Mouse (Mus musculus): ENCODE results near the gene Klf2.

Gene Klf2

GRCm38 (mm10) chr8:72333429-72334143 lies 14.8 kb downstream of the Klf2 start:
- no peak for DNase-seq (ENCODE audit: extremely low spot score)

DNA sequence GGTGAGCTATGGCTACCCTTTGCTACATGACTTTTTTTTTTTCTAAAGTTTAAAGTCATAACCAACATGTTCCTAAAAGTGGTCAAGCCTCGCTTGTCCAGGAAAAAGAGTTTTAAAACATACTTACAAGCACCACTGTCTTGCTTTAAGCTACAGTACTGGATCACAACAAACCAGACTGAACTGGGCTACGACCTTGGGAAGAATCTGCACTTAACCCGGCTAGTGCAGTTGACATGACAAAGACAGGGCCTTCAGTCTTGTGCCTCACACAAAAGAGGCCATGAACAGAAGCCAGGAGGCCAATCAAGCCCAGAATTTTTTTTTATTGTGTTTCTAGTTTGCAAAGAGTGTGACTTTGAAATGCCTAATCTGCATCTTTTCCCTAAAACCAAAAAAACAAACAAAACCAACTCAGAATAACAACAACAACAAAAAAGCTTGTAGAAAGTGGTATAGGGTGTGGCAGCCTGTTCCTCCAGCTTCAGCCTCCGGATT lies 15.4 kb downstream of the Klf2 start:
- DNase-seq (ENCODE audit: extremely low spot score) = no peak

- DNase-seq (ENCODE audit: extremely low spot score) = no peak
These were observed 17.4 kb downstream of the Klf2 start for GRCm38 (mm10) chr8:72336273-72336672.

DNA sequence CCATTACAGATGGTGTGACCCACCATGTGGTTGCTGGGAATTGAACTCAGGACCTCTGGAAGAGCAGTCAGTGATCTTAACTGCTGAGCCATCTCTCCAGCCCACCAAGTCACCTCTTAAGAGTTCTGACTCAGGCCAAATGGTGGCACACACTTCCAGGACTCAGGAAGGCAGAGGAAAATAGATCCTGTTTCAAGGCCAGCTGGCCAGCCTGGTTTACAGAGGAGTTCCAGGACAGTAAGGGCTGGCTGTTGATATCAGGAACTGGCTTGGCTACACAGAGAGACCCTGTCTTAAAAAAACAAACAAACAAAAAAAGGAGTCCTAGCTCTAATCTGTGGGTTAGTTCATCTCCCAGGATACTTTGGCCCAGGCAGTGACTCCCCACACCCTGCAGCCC lies 18.2 kb downstream of the Klf2 start:
- DNase-seq (ENCODE audit: extremely low spot score) = no peak

GRCm38 (mm10) chr8:72342556-72343300 lies 23.9 kb downstream of the Klf2 start:
- DNase-seq (ENCODE audit: extremely low spot score) = no peak

DNA sequence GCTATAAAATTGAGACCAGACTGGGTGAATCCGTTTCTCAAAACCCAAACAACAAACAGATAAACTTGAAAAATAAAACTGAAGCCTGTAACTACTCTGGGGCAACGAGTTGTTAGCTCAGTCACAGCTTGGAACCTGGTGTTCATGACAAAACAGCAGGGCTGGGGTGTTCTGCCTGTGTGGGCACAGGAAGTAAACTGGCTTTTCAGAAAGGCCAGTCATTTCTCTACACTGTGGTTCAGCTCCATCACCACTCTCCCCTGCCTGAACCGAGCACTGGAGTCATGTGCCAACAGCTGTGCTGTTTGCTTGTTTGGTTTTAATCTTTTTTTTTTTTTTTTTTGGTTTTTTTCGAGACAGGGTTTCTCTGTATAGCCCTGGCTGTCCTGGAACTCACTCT lies 24.9 kb downstream of the Klf2 start:
- no peak for DNase-seq (ENCODE audit: extremely low spot score)

DNA sequence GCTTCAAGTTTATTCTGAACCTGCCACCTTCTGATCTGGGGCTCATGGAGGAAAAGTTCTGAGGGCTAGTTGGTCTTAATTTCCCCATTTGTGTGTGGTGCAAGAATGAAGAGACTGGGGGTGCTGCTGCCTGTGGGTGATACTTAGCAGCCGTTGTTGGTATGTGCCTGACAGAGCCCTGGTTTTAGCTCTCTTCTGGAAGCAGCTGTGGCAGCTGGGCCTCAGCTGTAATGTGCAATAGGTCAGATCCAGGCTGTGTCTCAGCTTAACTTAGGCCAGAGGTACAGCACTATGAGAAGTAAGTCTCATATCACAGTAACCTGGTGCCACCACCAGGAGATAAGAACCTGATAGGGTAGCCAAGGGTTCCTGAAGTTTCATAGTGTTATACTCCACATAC lies 28.7 kb downstream of the Klf2 start:
- no peak for DNase-seq (ENCODE audit: extremely low spot score)

DNA sequence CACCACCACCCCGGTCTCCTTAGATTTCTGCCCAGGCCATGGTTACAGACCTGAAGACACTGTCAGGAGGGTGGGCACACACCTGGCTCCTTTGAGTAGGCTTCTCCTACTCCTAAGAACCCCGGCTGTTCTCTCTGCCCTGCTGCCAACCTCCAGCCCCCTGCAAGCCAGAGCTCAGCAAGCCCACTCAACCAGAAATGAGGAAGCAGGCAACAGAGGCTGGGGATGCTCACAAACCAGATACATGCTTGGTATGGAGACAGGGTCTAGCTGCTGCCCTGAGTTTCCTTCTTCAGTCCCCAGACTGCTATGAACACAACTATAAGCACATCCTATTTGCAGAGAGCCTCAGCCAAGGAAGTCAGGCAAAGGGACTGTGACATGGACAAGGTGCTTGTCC lies 29.3 kb downstream of the Klf2 start:
- DNase-seq (ENCODE audit: extremely low spot score) = no peak

DNA sequence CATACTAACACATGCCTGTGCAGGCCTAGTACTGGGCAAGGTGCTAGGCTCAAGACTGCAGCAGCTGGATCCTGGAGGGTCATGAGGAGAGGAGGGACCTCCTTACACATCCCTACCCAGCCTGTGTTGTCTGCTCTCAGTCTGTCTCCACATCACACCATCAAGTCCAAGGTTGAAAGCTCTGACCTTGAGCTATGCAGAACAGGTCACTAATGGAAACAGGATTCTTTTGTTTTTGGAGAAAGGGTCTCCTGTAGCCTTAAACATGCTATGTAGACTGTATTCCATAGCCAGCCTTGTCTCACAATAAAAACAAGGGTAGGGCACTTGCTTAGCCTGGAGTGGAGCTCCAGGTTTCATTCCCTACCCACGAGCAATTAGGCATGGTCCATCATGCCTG lies 30.1 kb downstream of the Klf2 start:
- no peak for DNase-seq (ENCODE audit: extremely low spot score)

DNA sequence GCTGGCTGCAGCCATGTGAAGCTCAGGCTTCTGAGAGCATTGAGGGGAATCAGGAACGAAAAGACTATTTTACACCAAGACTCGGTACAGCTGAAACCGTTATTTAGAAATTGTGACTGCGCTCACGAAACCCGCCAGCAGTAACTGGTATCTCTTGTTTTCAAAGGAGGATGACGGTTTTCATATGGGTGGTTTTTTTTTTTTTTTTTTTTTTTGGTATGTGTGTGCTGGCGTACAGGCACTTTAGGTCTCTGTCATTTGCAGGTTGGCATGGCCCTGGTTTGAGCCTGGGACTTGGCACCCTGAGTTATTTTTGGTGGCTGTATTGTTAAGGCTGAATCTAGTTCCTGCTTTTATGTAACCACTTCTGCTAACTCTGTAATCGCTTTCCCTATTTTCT lies 31.0 kb downstream of the Klf2 start:
- DNase-seq (ENCODE audit: extremely low spot score) = no peak

DNA sequence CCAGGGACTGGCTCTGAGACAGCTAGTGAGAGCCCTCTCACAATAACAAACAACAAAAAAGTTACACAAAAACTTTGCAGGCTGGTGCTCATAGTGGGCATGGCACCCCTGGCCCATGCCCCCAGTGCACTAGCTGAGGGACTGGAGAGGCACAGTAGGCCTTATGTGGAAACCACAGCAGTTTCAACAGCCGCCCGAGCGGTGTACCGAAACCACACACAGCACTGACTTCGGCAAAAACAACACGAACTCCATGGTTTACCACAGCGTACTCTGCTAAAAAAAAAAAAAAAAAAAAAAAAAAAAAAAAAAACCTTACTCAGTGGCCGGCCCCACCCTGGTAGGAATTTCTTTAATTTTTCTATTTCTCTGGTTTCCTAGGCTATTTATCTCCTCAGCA lies 31.9 kb downstream of the Klf2 start:
- no peak for DNase-seq (ENCODE audit: extremely low spot score)

GRCm38 (mm10) chr8:72351405-72352005 lies 32.7 kb downstream of the Klf2 start:
- DNase-seq (ENCODE audit: extremely low spot score) = no peak

DNA sequence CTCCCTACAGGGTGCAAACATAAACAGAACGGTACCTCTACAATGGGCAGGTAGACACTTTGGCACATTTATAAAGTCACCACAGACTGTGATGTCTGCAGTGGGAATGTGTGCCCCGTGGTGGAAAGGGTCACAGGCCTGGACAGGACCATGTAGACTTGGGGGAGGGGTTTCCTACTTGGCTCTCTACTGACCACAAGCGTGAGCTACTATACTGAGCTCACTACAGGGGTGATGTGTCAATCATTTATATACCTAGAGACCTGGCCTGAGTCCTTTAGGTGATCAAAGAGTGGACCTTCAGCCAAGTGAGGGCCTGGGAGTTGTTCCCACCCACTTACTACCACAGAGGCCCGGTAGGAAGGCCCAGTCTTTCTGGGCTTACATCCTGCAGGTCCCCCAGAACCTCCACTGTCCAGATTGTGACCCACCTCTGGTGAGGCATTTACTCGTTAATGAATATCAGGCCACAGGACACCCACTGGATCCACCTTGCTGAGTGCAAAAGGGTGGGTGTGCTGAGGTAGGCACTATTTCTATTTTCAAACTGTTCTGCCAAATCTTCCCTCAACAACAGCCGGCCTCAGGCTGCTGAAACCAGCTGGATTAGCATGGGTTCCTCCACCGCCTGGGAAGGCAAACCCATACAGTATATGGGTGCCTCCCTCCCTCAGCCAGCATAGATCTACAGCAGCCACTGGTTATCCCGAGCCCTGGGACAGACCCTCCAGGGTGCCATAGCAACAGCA lies 34.3 kb downstream of the Klf2 start:
- DNase-seq (ENCODE audit: extremely low spot score) = no peak

GRCm38 (mm10) chr8:72353700-72354045 lies 34.8 kb downstream of the Klf2 start:
- no peak for DNase-seq (ENCODE audit: extremely low spot score)

GRCm38 (mm10) chr8:72354272-72354671 lies 35.4 kb downstream of the Klf2 start:
- no peak for DNase-seq (ENCODE audit: extremely low spot score)

DNA sequence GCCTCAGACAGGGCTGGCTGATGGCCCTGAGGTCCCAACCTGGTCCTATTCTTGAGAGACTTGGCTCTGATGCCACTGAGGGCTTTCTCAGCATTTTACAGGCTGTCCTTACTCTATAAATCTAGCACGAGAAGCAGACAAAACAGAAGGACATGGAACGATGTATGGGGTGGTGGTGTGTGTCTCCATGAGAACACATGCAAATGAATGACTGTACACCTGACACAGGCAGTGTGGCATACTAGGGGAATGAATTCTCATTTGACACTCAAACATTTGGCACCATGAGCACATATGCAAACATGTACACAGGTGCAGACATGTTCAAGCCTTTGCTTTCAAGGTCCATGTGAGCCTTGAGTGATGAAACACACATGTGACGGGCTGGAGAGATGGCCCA lies 37.8 kb downstream of the Klf2 start:
- DNase-seq (ENCODE audit: extremely low spot score) = no peak

- DNase-seq (ENCODE audit: extremely low spot score) = no peak
These were observed 41.3 kb downstream of the Klf2 start for GRCm38 (mm10) chr8:72360162-72360561.

DNA sequence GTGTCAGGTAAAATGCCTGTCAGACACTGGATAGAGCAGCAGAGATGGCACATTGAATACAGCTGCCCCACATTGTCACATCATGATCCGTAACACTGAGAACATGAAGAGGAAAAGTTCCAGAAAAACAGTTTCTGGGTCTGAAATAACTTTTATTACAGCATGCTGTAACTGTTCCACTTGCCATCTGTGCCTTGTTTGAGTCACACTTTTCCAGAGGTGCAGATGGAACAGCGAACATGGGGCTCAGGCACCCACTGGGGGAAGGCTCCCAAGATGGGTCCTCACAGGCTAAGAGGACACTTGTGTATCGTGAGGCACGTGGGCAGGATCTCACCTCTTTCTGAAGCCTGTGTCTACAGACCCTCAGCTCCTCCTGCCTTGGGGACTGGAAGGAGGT lies 43.9 kb downstream of the Klf2 start:
- DNase-seq (ENCODE audit: extremely low spot score) = no peak

DNA sequence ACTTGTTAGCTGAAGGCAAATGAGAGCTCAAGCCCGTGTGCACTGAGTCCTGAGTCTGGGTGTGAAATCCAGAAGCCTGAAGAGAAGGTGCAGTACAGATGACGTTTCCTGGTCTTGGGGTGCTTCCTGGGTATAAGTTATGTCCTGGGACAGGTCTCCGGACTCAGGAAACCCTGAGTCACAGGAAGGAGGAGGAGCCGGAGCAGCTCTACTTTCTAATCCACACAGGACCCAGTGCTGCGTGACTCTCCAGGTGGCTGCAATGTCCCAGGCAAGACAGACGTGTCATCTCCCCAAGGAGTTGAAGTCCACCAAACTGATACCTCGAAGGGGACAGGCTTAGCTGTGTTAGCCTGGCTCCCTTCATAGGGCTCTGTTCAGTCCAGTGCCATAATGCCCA lies 44.6 kb downstream of the Klf2 start:
- DNase-seq (ENCODE audit: extremely low spot score) = no peak

GRCm38 (mm10) chr8:72365016-72365415 lies 46.2 kb downstream of the Klf2 start:
- DNase-seq (ENCODE audit: extremely low spot score) = no peak

- peak; percentile 35 for DNase-seq (ENCODE audit: extremely low spot score)
These were observed 47.0 kb downstream of the Klf2 start for GRCm38 (mm10) chr8:72365826-72366225.

GRCm38 (mm10) chr8:72366435-72366834 lies 47.6 kb downstream of the Klf2 start:
- no peak for DNase-seq (ENCODE audit: extremely low spot score)
